In genomic region chrX:140529074-140529561, GRCm38 (mm10) we compare ENCODE assay signal across 12 mouse cellular contexts.
A peak's percentile ranks its signal among the peaks of the same experiment; 100 is the strongest.
DNase-seq lines count a peak whose midpoint lies in the region; ATAC-seq and TF ChIP-seq lines count a peak whose summit lies in the region.
"Had no signal": no experiment of that assay in that cellular context is flagged by ENCODE, and none has a peak within 500 bp of the region (broad histone marks: within the 10 kb centered on the region; RNA-seq: fewer than 3 reads in every experiment).

No protein-coding gene starts in this region.

- 72% methylated on average over 5 of the region's 5 CpGs for WGBS in forebrain, embryonic 12.5 days

- TF ChIP-seq CTCF in gastrocnemius, adult 2 months (IDR thresholded peaks at IDR 0.05) = no peak

- peak; percentile 33 for DNase-seq in gastrocnemius, adult 2 months
- DNase-seq in gastrocnemius, postnatal 10 days = no peak
- peak; percentile 21 for DNase-seq in 3134 (ENCODE audit: extremely low read depth, insufficient read length, low spot score)
- DNase-seq in lung, postnatal 14 days = peak; percentile 68
- DNase-seq in layer of hippocampus, adult 8-10 months (ENCODE audit: low spot score in 2 of 2) = no peak
- DNase-seq in left cerebral cortex, postnatal 36 days (ENCODE audit: low spot score in 2 of 2) = no peak
- DNase-seq: embryo, embryonic 11 days; layer of hippocampus, adult 9-11 months had no signal

- intact Hi-C loops in gastrocnemius, adult 2 months (cut with DNase I) = no loop called here
- intact Hi-C loops in left cerebral cortex, postnatal 36 days (cut with DNase I) = no loop called here

- H3K4me1 ChIP-seq in forebrain, embryonic 12.5 days = no peaks in the 10 kb centered on the region
- H3K4me1 ChIP-seq: hindbrain, embryonic 13.5 days had no signal

- peaks cover 62% of the 10 kb centered on the region for H3K27me3 ChIP-seq in forebrain, embryonic 12.5 days

- no peak overlapping the region for H3K4me2 ChIP-seq in forebrain, embryonic 12.5 days
- H3K4me2 ChIP-seq: hindbrain, embryonic 13.5 days; liver, embryonic 11.5 days had no signal

- peak overlapping the region; percentile 71 for H3K27ac ChIP-seq in gastrocnemius, adult 2 months
- no peak overlapping the region for H3K27ac ChIP-seq in forebrain, embryonic 12.5 days
- H3K27ac ChIP-seq: hindbrain, embryonic 13.5 days had no signal

- H3K4me3 ChIP-seq in gastrocnemius, adult 2 months = no peak overlapping the region
- no peak overlapping the region for H3K4me3 ChIP-seq in forebrain, embryonic 12.5 days (replicated peaks)
- H3K4me3 ChIP-seq: hindbrain, embryonic 13.5 days had no signal

- no peaks in the 10 kb centered on the region for H3K36me3 ChIP-seq in forebrain, embryonic 12.5 days (replicated peaks)
- H3K36me3 ChIP-seq: hindbrain, embryonic 13.5 days had no signal

- ATAC-seq in hematopoietic stem cell, adult 5-6 weeks (replicated peaks in 1 of 2; ENCODE audit: insufficient read depth in 1 of 2, low FRiP score in 2 of 2, low TSS enrichment in 1 of 2, low read depth in 1 of 2, poor library complexity in 2 of 2, severe bottlenecking in 2 of 2) = peak; percentile 87 to 88
- ATAC-seq in forebrain, embryonic 12.5 days (ENCODE audit: low FRiP score) = no peak

- H3K9me3 ChIP-seq in forebrain, embryonic 12.5 days = no peaks in the 10 kb centered on the region
- H3K9me3 ChIP-seq: hindbrain, embryonic 13.5 days had no signal

- no peak overlapping the region for H3K9ac ChIP-seq in forebrain, embryonic 12.5 days
- H3K9ac ChIP-seq: hindbrain, embryonic 13.5 days had no signal

Comparison
In these comparisons a context has a peak if more than half of its experiments do, and no peak if none do; other contexts are left out.
1. DNase-seq: peak in gastrocnemius, adult 2 months (single experiment), 3134 (single experiment) and lung, postnatal 14 days (single experiment); none in gastrocnemius, postnatal 10 days (single experiment), layer of hippocampus, adult 8-10 months (0 of 2) and left cerebral cortex, postnatal 36 days (0 of 2).